Mouse (Mus musculus) limb, embryonic 10.5 days (tissue): ENCODE data around the gene Tcl1b1. TPM values are rescaled to one million over a fixed set of nuclear protein-coding genes. Genes with fewer than 3 reads are reported as not detected.
"Not testable (repeated sequence)": the region's sequence is repeated elsewhere in the genome, so short reads cannot be mapped to it uniquely, and the experiment has no call there.

Experiments
- DNase-seq: peaks from one replicate; pipeline ENCODE4 v3.0.0-alpha.2; 2017; ENCODE audit warnings: low spot score
- H3K27ac ChIP-seq: fragments of 300-500 bp; sonication (generic); 2 replicates; pipeline ENCODE4 v1.5.1; 2016; ENCODE audit warnings: mild to moderate bottlenecking
- H3K27me3 ChIP-seq: fragments of 300-500 bp; sonication (generic); 2 replicates; pipeline ENCODE4 v1.6.1; 2016; ENCODE audit warnings: low read depth, mild to moderate bottlenecking; ENCODE audit not compliant: poor library complexity, severe bottlenecking
- H3K36me3 ChIP-seq: fragments of 300-500 bp; sonication (generic); 2 replicates; pipeline ENCODE4 v1.6.1; 2016; ENCODE audit warnings: mild to moderate bottlenecking, moderate library complexity
- H3K4me1 ChIP-seq: fragments of 300-500 bp; sonication (generic); 2 replicates; pipeline ENCODE4 v1.6.1; 2016
- H3K4me3 ChIP-seq: fragments of 300-500 bp; sonication (generic); 2 replicates; pipeline ENCODE4 v1.5.1; 2016; ENCODE audit warnings: mild to moderate bottlenecking, moderate library complexity
- H3K9me3 ChIP-seq: fragments of 300-500 bp; sonication (generic); replicated peaks from 2 replicates; pipeline ENCODE4 v1.6.1; 2016; ENCODE audit warnings: mild to moderate bottlenecking
- WGBS: fragments of 180-500 bp; shearing (Covaris S2); methylation state at CpG from one replicate; pipeline ENCODE4 v1.1.7; 2016; 5-methylcytosine and 5-hydroxymethylcytosine counted together
- polyA plus RNA-seq: library from polyadenylated mRNA; unstranded; fragments of >200 nt; fragmentation: Nextera tagmentation; extraction: Ambion mirVana; gene quantifications from 2 replicates; pipeline ENCODE4 v1.2.1, GENCODE M21; 2016

The Tcl1b1 gene
- polyA plus RNA-seq, 1 experiment from 2014 or later = not detected

- H3K27me3 ChIP-seq = no peaks in the 10 kb centered on the region
- H3K4me1 ChIP-seq = no peaks in the 10 kb centered on the region
- peak; percentile 10 for DNase-seq
- H3K4me3 ChIP-seq = no peak within 1 kb of the TSS
- H3K27ac ChIP-seq = no peak within 1 kb of the TSS
- H3K9me3 ChIP-seq = no peaks in the 10 kb centered on the region
- H3K36me3 ChIP-seq = no peaks in the 10 kb centered on the region
- WGBS = 81% methylated on average over 3 of the region's 3 CpGs
Observed at GRCm38 (mm10) chr12:105145714-105146113, 13.8 kb upstream of the Tcl1b1 start, which contains the start of gene Tcl1b2. Tcl1b2 (plus strand) TSS chr12:105146014.

GRCm38 (mm10) chr12:105155286-105155685, 4.2 kb upstream of the Tcl1b1 start:
- H3K27ac ChIP-seq, H3K9me3 ChIP-seq, H3K4me3 ChIP-seq, H3K27me3 ChIP-seq, H3K36me3 ChIP-seq, H3K4me1 ChIP-seq, DNase-seq: not testable (repeated sequence)
- 85% methylated on average over 4 of the region's 4 CpGs for WGBS

GRCm38 (mm10) chr12:105158842-105159241, 648 bp upstream of the Tcl1b1 start:
- no peak for DNase-seq
- no peaks in the 10 kb centered on the region for H3K27me3 ChIP-seq
- H3K9me3 ChIP-seq = no peaks in the 10 kb centered on the region
- WGBS = 87% methylated on average over 6 of the region's 6 CpGs
- H3K4me3 ChIP-seq = no peak overlapping the region
- no peaks in the 10 kb centered on the region for H3K4me1 ChIP-seq
- no peak overlapping the region for H3K27ac ChIP-seq
- no peaks in the 10 kb centered on the region for H3K36me3 ChIP-seq

GRCm38 (mm10) chr12:105166734-105167133, 7.2 kb downstream of the Tcl1b1 start:
- Histone ChIP-seq H3K27me3 (no peaks in the 10 kb centered on the region), H3K36me3 (no peaks in the 10 kb centered on the region), H3K27ac (no peak overlapping the region), H3K4me3 (no peak overlapping the region), H3K4me1 (no peaks in the 10 kb centered on the region), H3K9me3 (no peaks in the 10 kb centered on the region)
- no peak for DNase-seq
- 75% methylated on average over 3 of the region's 3 CpGs for WGBS

GRCm38 (mm10) chr12:105173366-105173765, 13.9 kb downstream of the Tcl1b1 start:
- no peak for DNase-seq
- Histone ChIP-seq H3K4me3 (no peak overlapping the region), H3K36me3 (no peaks in the 10 kb centered on the region), H3K27me3 (no peaks in the 10 kb centered on the region), H3K27ac (no peak overlapping the region), H3K9me3 (no peaks in the 10 kb centered on the region), H3K4me1 (no peaks in the 10 kb centered on the region)
- WGBS = 83% methylated on average over 2 of the region's 2 CpGs

- 29% methylated on average over 2 of the region's 2 CpGs for WGBS
- DNase-seq = peak; percentile 35
- not testable (repeated sequence) for H3K27me3 ChIP-seq, H3K27ac ChIP-seq, H3K36me3 ChIP-seq, H3K4me3 ChIP-seq, H3K4me1 ChIP-seq, H3K9me3 ChIP-seq
Observed at GRCm38 (mm10) chr12:105174318-105174717, 14.8 kb downstream of the Tcl1b1 start.

- not testable (repeated sequence) for DNase-seq, H3K4me3 ChIP-seq, H3K27me3 ChIP-seq, H3K9me3 ChIP-seq, H3K36me3 ChIP-seq, H3K27ac ChIP-seq, H3K4me1 ChIP-seq
- WGBS = 71% methylated on average over 3 of the region's 3 CpGs
Observed at GRCm38 (mm10) chr12:105176044-105176443, 16.6 kb downstream of the Tcl1b1 start, which contains the start of gene Tcl1b5. Tcl1b5 (plus strand) TSS chr12:105176344.

- 74% methylated on average over 4 of the region's 4 CpGs for WGBS
- not testable (repeated sequence) for H3K9me3 ChIP-seq, H3K4me3 ChIP-seq, DNase-seq, H3K4me1 ChIP-seq, H3K27me3 ChIP-seq, H3K27ac ChIP-seq, H3K36me3 ChIP-seq
Observed at GRCm38 (mm10) chr12:105181040-105181644, 21.7 kb downstream of the Tcl1b1 start.

GRCm38 (mm10) chr12:105188980-105189379, 29.5 kb downstream of the Tcl1b1 start:
- not testable (repeated sequence) for H3K4me1 ChIP-seq, H3K4me3 ChIP-seq, DNase-seq, H3K27me3 ChIP-seq, H3K27ac ChIP-seq, H3K36me3 ChIP-seq, H3K9me3 ChIP-seq
- WGBS = 49% methylated on average over 2 of the region's 2 CpGs

- not testable (repeated sequence) for H3K4me3 ChIP-seq, H3K4me1 ChIP-seq, H3K27ac ChIP-seq, H3K36me3 ChIP-seq, H3K9me3 ChIP-seq, H3K27me3 ChIP-seq, DNase-seq
- 93% methylated on average over 6 of the region's 6 CpGs for WGBS
Observed at GRCm38 (mm10) chr12:105190743-105191142, 31.3 kb downstream of the Tcl1b1 start, which contains the start of gene Tcl1b3. Tcl1b3 (plus strand) TSS chr12:105191043.

- H3K27me3 ChIP-seq, H3K27ac ChIP-seq, H3K4me3 ChIP-seq, DNase-seq, H3K4me1 ChIP-seq, H3K9me3 ChIP-seq, H3K36me3 ChIP-seq: not testable (repeated sequence)
- WGBS = 77% methylated on average over 7 of the region's 7 CpGs
Observed at GRCm38 (mm10) chr12:105199684-105200497, 40.4 kb downstream of the Tcl1b1 start.

GRCm38 (mm10) chr12:105201657-105202056, 42.2 kb downstream of the Tcl1b1 start, which contains the start of gene Tcl1b4:
Tcl1b4 (plus strand) TSS chr12:105201957.
- not testable (repeated sequence) for H3K9me3 ChIP-seq, H3K27me3 ChIP-seq, H3K27ac ChIP-seq, H3K4me3 ChIP-seq, H3K36me3 ChIP-seq, DNase-seq, H3K4me1 ChIP-seq
- WGBS = 86% methylated on average over 1 of the region's 1 CpGs

- Histone ChIP-seq H3K27ac (no peak overlapping the region), H3K27me3 (no peaks in the 10 kb centered on the region), H3K4me1 (no peaks in the 10 kb centered on the region), H3K4me3 (no peak overlapping the region), H3K9me3 (no peaks in the 10 kb centered on the region), H3K36me3 (no peaks in the 10 kb centered on the region)
- WGBS = 89% methylated on average over 1 of the region's 1 CpGs
- DNase-seq = no peak
Observed at GRCm38 (mm10) chr12:105207071-105207470, 47.6 kb downstream of the Tcl1b1 start.
